Mouse (Mus musculus): ENCODE measurements at regions not wholly inside any gene's neighbourhood (a gene's known extent, or its start where the extent isn't known, plus 50 kb on each side); places are given as distances from the start of the nearest gene placed in this dataset.
A peak's percentile ranks its signal among the peaks of the same experiment; 100 is the strongest.

GRCm38 (mm10) chr15:61879408-61879807, 956.6 kb upstream of the A1bg start:
- no peaks in the 10 kb centered on the region for H3K27me3 ChIP-seq (replicated peaks; ENCODE audit: control insufficient read depth, insufficient read depth, low read length)
- WGBS: 68% methylated on average over 3 of the region's 3 CpGs
- no peak overlapping the region for H3K9ac ChIP-seq (ENCODE audit: low read length)
- ATAC-seq (replicated peaks; ENCODE audit: low FRiP score, low TSS enrichment, low read depth) (no peak), DNase-seq (ENCODE audit: low spot score) (no peak)
- no peak overlapping the region for H3K27ac ChIP-seq (ENCODE audit: low read depth)
- H3K4me3 ChIP-seq (ENCODE audit: low read depth, low read length): no peak overlapping the region
- no peak overlapping the region for H3K4me2 ChIP-seq (ENCODE audit: low read length)
- no peaks in the 10 kb centered on the region for H3K36me3 ChIP-seq (ENCODE audit: control insufficient read depth, insufficient read depth, low read length)
- no peaks in the 10 kb centered on the region for H3K9me3 ChIP-seq (ENCODE audit: control insufficient read depth, low read length)
- no peaks in the 10 kb centered on the region for H3K4me1 ChIP-seq (replicated peaks; ENCODE audit: control insufficient read depth, insufficient read depth, low read length)

GRCm38 (mm10) chr15:61873047-61873446, 950.2 kb upstream of the A1bg start:
- WGBS: 33% methylated on average over 2 of the region's 2 CpGs
- H3K9me3 ChIP-seq (ENCODE audit: control insufficient read depth, low read length): no peaks in the 10 kb centered on the region

GRCm38 (mm10) chr15:61860759-61861158, 937.9 kb upstream of the A1bg start:
- H3K27me3 ChIP-seq (replicated peaks; ENCODE audit: control insufficient read depth, insufficient read depth, low read length): no peaks in the 10 kb centered on the region
- H3K4me2 ChIP-seq (ENCODE audit: low read length): no peak overlapping the region
- H3K4me1 ChIP-seq (replicated peaks; ENCODE audit: control insufficient read depth, insufficient read depth, low read length): no peaks in the 10 kb centered on the region
- no peaks in the 10 kb centered on the region for H3K9me3 ChIP-seq (ENCODE audit: control insufficient read depth, low read length)
- H3K4me3 ChIP-seq (ENCODE audit: low read depth, low read length): no peak overlapping the region
- ATAC-seq (replicated peaks; ENCODE audit: low FRiP score, low TSS enrichment, low read depth) (no peak), DNase-seq (ENCODE audit: low spot score) (no peak)
- H3K36me3 ChIP-seq (ENCODE audit: control insufficient read depth, insufficient read depth, low read length): no peaks in the 10 kb centered on the region
- 90% methylated on average over 6 of the region's 6 CpGs for WGBS
- no peak overlapping the region for H3K27ac ChIP-seq (ENCODE audit: low read depth)
- no peak overlapping the region for H3K9ac ChIP-seq (ENCODE audit: low read length)

More at GRCm38 (mm10) chr15:61873047-61873446, 950.2 kb upstream of the A1bg start:
- no peak overlapping the region for H3K4me3 ChIP-seq (ENCODE audit: low read depth, low read length)
- ATAC-seq (replicated peaks; ENCODE audit: low FRiP score, low TSS enrichment, low read depth): no peak
- H3K4me1 ChIP-seq (replicated peaks; ENCODE audit: control insufficient read depth, insufficient read depth, low read length): no peaks in the 10 kb centered on the region
- H3K27me3 ChIP-seq (replicated peaks; ENCODE audit: control insufficient read depth, insufficient read depth, low read length): no peaks in the 10 kb centered on the region
- H3K9ac ChIP-seq (ENCODE audit: low read length): no peak overlapping the region
- no peaks in the 10 kb centered on the region for H3K36me3 ChIP-seq (ENCODE audit: control insufficient read depth, insufficient read depth, low read length)
- H3K27ac ChIP-seq (ENCODE audit: low read depth): no peak overlapping the region
- DNase-seq (ENCODE audit: low spot score): no peak
- H3K4me2 ChIP-seq (ENCODE audit: low read length): no peak overlapping the region

DNA sequence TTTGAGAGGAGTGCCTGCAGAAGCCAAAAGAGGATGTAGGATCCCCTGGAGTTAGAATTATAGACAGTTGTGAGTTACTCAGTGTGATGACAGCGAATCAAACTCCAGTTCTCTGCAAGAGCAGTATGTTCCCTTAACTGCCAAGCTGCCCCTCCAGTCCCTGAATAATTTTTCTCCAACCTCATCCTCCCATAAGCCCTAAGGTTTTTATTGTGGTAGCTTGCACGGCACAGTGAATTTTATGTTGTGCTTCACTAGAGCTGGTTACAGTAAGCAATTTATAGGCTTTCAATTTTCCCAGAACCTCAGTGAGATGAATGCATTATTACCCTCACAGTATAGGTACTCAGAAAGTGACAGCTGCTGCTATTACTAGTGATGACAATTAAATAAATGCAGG, 933.1 kb upstream of the A1bg start:
- H3K4me1 ChIP-seq (replicated peaks; ENCODE audit: control insufficient read depth, insufficient read depth, low read length): no peaks in the 10 kb centered on the region
- H3K27ac ChIP-seq (ENCODE audit: low read depth): no peak overlapping the region
- H3K4me2 ChIP-seq (ENCODE audit: low read length): no peak overlapping the region
- no peaks in the 10 kb centered on the region for H3K27me3 ChIP-seq (replicated peaks; ENCODE audit: control insufficient read depth, insufficient read depth, low read length)
- H3K9me3 ChIP-seq (ENCODE audit: control insufficient read depth, low read length): no peaks in the 10 kb centered on the region
- no peak for ATAC-seq (replicated peaks; ENCODE audit: low FRiP score, low TSS enrichment, low read depth)
- no peak for DNase-seq (ENCODE audit: low spot score)
- no peaks in the 10 kb centered on the region for H3K36me3 ChIP-seq (ENCODE audit: control insufficient read depth, insufficient read depth, low read length)
- H3K9ac ChIP-seq (ENCODE audit: low read length): no peak overlapping the region
- H3K4me3 ChIP-seq (ENCODE audit: low read depth, low read length): no peak overlapping the region
- 76% methylated on average over 2 of the region's 2 CpGs for whole genome bisulfite sequencing

- H3K27me3 ChIP-seq (replicated peaks; ENCODE audit: control insufficient read depth, insufficient read depth, low read length): no peaks in the 10 kb centered on the region
- DNase-seq (ENCODE audit: low spot score) (no peak), ATAC-seq (replicated peaks; ENCODE audit: low FRiP score, low TSS enrichment, low read depth) (no peak)
- H3K9me3 ChIP-seq (ENCODE audit: control insufficient read depth, low read length): no peaks in the 10 kb centered on the region
- H3K4me3 ChIP-seq (ENCODE audit: low read depth, low read length): no peak overlapping the region
- H3K4me1 ChIP-seq (replicated peaks; ENCODE audit: control insufficient read depth, insufficient read depth, low read length): no peaks in the 10 kb centered on the region
- no peaks in the 10 kb centered on the region for H3K36me3 ChIP-seq (ENCODE audit: control insufficient read depth, insufficient read depth, low read length)
- no peak overlapping the region for H3K4me2 ChIP-seq (ENCODE audit: low read length)
- 82% methylated on average over 2 of the region's 2 CpGs for WGBS
- no peak overlapping the region for H3K9ac ChIP-seq (ENCODE audit: low read length)
- no peak overlapping the region for H3K27ac ChIP-seq (ENCODE audit: low read depth)
Measured at GRCm38 (mm10) chr15:61812671-61813070, 889.9 kb upstream of the A1bg start.

DNA sequence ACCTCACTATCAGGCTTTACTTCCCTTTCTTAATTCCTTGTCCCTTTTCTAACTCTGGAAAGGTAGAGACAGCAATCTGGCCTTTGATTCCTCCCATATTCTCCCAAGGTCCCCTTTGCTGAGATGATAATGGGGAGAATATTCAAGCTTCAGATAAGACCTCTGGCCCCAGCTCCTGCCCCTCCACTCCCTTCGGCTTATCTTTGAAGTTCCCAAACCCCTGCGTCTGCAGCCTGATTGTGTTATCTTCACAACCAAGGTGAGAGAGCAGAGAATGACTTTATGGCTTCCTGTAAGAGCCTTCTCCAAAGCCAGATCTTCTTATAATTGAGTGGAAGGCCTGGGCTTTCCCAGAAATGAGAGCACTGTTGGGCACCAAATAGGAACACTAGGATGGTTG, 882.6 kb upstream of the A1bg start:
- H3K4me3 ChIP-seq (ENCODE audit: low read depth, low read length): no peak overlapping the region
- WGBS: 21% methylated on average over 2 of the region's 2 CpGs
- no peaks in the 10 kb centered on the region for H3K27me3 ChIP-seq (replicated peaks; ENCODE audit: control insufficient read depth, insufficient read depth, low read length)
- H3K4me2 ChIP-seq (ENCODE audit: low read length): no peak overlapping the region
- no peak for DNase-seq (ENCODE audit: low spot score)
- H3K36me3 ChIP-seq (ENCODE audit: control insufficient read depth, insufficient read depth, low read length): no peaks in the 10 kb centered on the region
- H3K27ac ChIP-seq (ENCODE audit: low read depth): no peak overlapping the region
- ATAC-seq (replicated peaks; ENCODE audit: low FRiP score, low TSS enrichment, low read depth): 0 out of 2 replicates have a peak, but pooled peaks have one; percentile 43
- H3K9me3 ChIP-seq (ENCODE audit: control insufficient read depth, low read length): no peaks in the 10 kb centered on the region
- no peak overlapping the region for H3K9ac ChIP-seq (ENCODE audit: low read length)
- no peaks in the 10 kb centered on the region for H3K4me1 ChIP-seq (replicated peaks; ENCODE audit: control insufficient read depth, insufficient read depth, low read length)

GRCm38 (mm10) chr15:61800155-61800554, 877.3 kb upstream of the A1bg start:
- H3K36me3 ChIP-seq (ENCODE audit: control insufficient read depth, insufficient read depth, low read length): no peaks in the 10 kb centered on the region
- H3K4me3 ChIP-seq (ENCODE audit: low read depth, low read length): no peak overlapping the region
- 80% methylated on average over 4 of the region's 4 CpGs for WGBS
- no peaks in the 10 kb centered on the region for H3K27me3 ChIP-seq (replicated peaks; ENCODE audit: control insufficient read depth, insufficient read depth, low read length)
- H3K4me1 ChIP-seq (replicated peaks; ENCODE audit: control insufficient read depth, insufficient read depth, low read length): no peaks in the 10 kb centered on the region
- ATAC-seq (replicated peaks; ENCODE audit: low FRiP score, low TSS enrichment, low read depth) (no peak), DNase-seq (ENCODE audit: low spot score) (no peak)
- no peak overlapping the region for H3K27ac ChIP-seq (ENCODE audit: low read depth)
- no peak overlapping the region for H3K4me2 ChIP-seq (ENCODE audit: low read length)
- no peak overlapping the region for H3K9ac ChIP-seq (ENCODE audit: low read length)
- H3K9me3 ChIP-seq (ENCODE audit: control insufficient read depth, low read length): no peaks in the 10 kb centered on the region

DNA sequence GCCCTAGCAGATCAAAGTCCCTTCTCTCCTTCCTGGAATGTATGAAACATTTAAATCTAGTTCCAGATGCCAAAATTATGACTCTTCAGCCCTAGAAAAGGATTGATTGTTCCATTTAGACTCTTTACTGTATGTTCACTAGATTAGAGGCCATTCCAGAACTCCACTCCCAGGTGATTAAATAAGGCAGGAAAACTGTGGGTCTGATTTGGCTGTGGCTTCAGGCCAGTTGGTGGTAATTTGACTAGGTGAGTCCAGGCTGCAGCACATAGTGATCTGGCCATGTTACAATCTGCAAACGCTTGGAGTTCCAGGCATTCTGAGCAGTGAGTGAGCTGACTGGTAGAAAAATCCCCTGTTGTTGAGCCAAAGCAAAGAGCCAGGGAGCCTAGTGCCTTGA, 875.0 kb upstream of the A1bg start:
- 66% methylated on average over 1 of the region's 1 CpGs for WGBS
- no peak for ATAC-seq (replicated peaks; ENCODE audit: low FRiP score, low TSS enrichment, low read depth)
- H3K9me3 ChIP-seq (ENCODE audit: control insufficient read depth, low read length): no peaks in the 10 kb centered on the region

GRCm38 (mm10) chr15:61794506-61794905, 871.7 kb upstream of the A1bg start:
- 25% methylated on average over 3 of the region's 3 CpGs for WGBS
- Histone ChIP-seq H3K4me3 (ENCODE audit: low read depth, low read length) (no peak overlapping the region), H3K4me2 (ENCODE audit: low read length) (no peak overlapping the region), H3K27ac (ENCODE audit: low read depth) (peak overlapping the region; percentile 67; the same call in 1 of the 2 replicates), H3K9ac (ENCODE audit: low read length) (no peak overlapping the region), H3K27me3 (replicated peaks; ENCODE audit: control insufficient read depth, insufficient read depth, low read length) (no peaks in the 10 kb centered on the region), H3K4me1 (replicated peaks; ENCODE audit: control insufficient read depth, insufficient read depth, low read length) (no peaks in the 10 kb centered on the region), H3K9me3 (ENCODE audit: control insufficient read depth, low read length) (no peaks in the 10 kb centered on the region), H3K36me3 (ENCODE audit: control insufficient read depth, insufficient read depth, low read length) (no peaks in the 10 kb centered on the region)
- ATAC-seq (replicated peaks; ENCODE audit: low FRiP score, low TSS enrichment, low read depth): no peak
- no peak for DNase-seq (ENCODE audit: low spot score)

More for the DNA sequence above, 875.0 kb upstream of the A1bg start:
- Histone ChIP-seq H3K27me3 (replicated peaks; ENCODE audit: control insufficient read depth, insufficient read depth, low read length) (no peaks in the 10 kb centered on the region), H3K36me3 (ENCODE audit: control insufficient read depth, insufficient read depth, low read length) (no peaks in the 10 kb centered on the region), H3K4me2 (ENCODE audit: low read length) (no peak overlapping the region), H3K4me1 (replicated peaks; ENCODE audit: control insufficient read depth, insufficient read depth, low read length) (no peaks in the 10 kb centered on the region), H3K27ac (ENCODE audit: low read depth) (no peak overlapping the region), H3K9ac (ENCODE audit: low read length) (no peak overlapping the region), H3K4me3 (ENCODE audit: low read depth, low read length) (no peak overlapping the region)
- no peak for DNase-seq (ENCODE audit: low spot score)

Data from intestine, embryonic 14.5 days (tissue).